Mouse (Mus musculus) frontal cortex, postnatal 36 days (tissue): ENCODE measurements at regions not wholly inside any gene's neighbourhood (a gene's known extent, or its start where the extent isn't known, plus 50 kb on each side); places are given as distances from the start of the nearest gene placed in this dataset.

Source experiments
- DNase-seq, 2 experiments: peaks; one replicate each; pipeline ENCODE4 v3.0.0; 2022; ENCODE audit warnings: low spot score in 2 of 2

GRCm38 (mm10) chr1:44957125-44957524, 354.2 kb upstream of the Col3a1 start:
- no peak for DNase-seq

GRCm38 (mm10) chr1:44987171-44987570, 324.2 kb upstream of the Col3a1 start:
- DNase-seq, result no peak

- DNase-seq, result no peak
Observed at GRCm38 (mm10) chr1:45020516-45020915, 290.8 kb upstream of the Col3a1 start.

DNA sequence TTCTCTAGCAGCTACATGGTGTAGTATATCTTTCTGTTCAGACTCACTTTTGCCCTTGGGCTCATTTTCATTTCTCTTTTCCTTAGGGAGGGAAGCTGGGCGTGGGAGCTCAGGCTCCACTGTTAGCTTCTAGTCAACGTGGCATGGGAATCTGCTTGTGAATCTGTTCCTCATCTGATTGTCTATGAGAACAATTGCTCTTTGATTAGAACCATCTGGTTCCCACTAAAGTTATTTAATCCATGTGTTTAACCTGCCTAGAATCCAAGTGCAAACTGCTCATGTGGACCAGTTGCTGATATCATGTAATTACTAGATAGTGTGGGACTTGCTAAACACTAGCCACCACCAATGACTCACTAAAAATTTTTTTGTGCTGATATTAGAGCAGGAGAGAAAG, 290.1 kb upstream of the Col3a1 start:
- DNase-seq, result no peak

DNA sequence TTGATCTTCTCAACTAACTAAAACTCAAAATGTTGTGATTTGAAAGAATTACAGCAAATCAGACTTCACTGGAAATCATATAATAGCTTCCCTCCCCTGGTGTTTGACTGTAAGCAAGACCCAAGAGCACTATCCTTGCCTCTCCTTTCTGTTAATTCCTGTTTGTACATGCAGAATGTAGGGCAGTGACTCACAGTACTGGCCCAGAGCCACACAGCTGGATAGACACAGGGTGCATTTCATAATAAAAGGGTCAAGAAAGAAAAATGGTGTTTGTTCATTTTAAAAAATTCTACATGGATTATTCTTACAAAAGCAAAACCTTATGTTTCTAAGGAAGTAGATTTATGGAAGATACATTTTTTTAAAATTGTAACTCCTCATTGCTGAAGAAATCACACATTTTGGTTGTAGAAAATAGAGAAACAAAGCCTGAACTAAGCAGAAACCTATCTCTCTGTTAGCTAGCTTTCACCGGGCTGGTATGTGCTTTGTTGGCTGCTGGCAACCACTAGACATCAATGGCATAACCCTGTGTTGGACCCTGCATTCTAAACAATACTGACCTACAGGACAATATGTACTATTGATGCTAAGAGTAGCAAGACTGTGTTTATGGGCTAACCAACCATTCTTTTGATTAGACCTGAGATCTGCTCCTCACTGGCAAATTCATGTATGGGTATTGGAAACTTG, 289.0 kb upstream of the Col3a1 start:
- DNase-seq, result peak in 1 of 2 experiments; percentile 8

GRCm38 (mm10) chr1:45023336-45023735, 288.0 kb upstream of the Col3a1 start:
- DNase-seq, result no peak

- DNase-seq, result peak in 1 of 2 experiments; percentile 8
Observed at GRCm38 (mm10) chr1:45031436-45032027, 279.8 kb upstream of the Col3a1 start.

DNA sequence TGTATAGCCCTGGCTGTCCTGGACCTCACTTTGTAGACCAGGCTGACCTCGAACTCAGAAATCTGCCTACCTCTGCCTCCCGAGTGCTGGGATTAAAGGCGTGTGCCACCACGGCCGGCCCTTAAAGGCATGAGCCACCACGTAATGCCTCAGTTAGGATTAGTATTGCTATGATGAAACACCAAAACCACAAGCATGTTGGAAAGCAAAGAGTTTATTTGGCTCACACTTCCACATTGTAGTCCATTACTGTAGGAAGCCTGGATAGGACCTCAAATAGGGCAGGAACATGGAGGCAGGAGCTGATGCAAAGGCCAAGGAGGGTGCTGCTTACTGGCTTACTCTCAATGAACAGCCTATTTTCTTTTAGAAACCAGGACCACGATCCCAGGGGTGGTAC, 278.0 kb upstream of the Col3a1 start:
- no peak for DNase-seq

DNA sequence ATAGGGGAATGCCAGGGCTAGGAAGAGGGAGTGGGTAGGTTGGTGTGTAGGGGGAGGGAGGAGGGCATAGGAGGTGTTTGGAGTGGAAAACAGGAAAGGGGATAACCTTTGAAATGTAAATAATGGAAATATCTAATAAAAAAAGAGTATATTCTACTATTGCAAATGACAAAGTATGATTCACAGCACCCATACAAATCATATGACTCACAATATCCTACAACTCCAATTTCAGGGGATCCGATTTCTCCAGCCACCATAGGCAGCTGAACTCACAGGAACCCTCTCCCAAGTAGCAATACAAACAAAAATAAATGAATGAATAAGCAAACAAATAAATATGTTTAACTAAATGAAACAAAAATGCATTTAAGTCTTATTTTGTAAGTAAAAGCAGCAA, 270.0 kb upstream of the Col3a1 start:
- no peak for DNase-seq

GRCm38 (mm10) chr1:45041815-45042214, 269.5 kb upstream of the Col3a1 start:
- no peak for DNase-seq

- DNase-seq, result no peak
Observed at GRCm38 (mm10) chr1:45043245-45043926, 268.0 kb upstream of the Col3a1 start.

- DNase-seq, result no peak
Observed at GRCm38 (mm10) chr1:45090841-45091535, 220.3 kb upstream of the Col3a1 start.

- no peak for DNase-seq
Observed at GRCm38 (mm10) chr1:45100966-45101365, 210.4 kb upstream of the Col3a1 start.

GRCm38 (mm10) chr1:45116409-45117144, 194.8 kb upstream of the Col3a1 start:
- no peak for DNase-seq

GRCm38 (mm10) chr1:45135152-45135714, 176.1 kb upstream of the Col3a1 start:
- no peak for DNase-seq

- DNase-seq, result no peak
Observed at GRCm38 (mm10) chr1:45147019-45147418, 164.3 kb upstream of the Col3a1 start.

DNA sequence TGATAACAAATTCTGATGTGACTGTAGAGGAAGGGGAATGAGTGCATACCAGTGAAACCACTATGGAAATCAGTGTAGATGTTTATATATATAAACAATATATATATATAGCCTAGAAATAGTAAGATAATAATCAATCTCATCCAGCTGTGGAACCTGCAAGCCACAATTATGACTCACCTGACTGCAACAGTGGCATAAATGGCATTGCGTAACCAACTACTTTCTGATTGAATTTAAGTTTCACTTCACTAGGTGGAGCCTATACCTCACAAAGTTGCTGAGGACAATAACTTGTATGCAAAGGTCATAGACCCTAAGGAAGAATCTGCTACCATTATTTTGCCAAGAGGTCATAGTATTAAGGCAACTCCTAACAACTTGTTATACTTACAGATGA, 129.7 kb upstream of the Col3a1 start:
- no peak for DNase-seq

GRCm38 (mm10) chr1:45185341-45185740, 126.0 kb upstream of the Col3a1 start:
- no peak for DNase-seq

DNA sequence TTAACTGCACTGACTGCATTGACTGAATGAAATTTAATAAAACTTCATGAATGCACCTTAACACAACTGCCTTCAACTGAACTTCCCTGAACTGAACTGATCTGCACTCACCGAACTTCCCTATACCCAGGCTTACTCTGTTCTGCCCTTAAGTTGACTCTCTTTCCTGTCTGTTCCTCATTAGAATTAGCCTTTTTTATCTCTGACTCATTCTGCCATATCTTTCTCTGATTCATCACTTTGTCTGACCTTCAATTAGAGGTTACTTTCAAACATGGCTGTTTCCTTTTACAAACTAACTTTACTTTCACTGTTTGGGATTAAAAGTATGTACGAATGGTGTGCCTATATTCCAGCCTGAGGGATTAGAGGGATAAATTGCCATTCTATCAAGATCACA, 103.4 kb upstream of the Col3a1 start:
- DNase-seq, result no peak

- DNase-seq, result peak in 1 of 2 experiments; percentile 10
Observed at GRCm38 (mm10) chr1:45216272-45216671, 95.1 kb upstream of the Col3a1 start.
